Mouse (Mus musculus) heart, embryonic 10.5 days (tissue): ENCODE measurements around the gene Olfr1033. TPM values are rescaled to one million over a fixed set of nuclear protein-coding genes. Genes with fewer than 3 reads are reported as not detected.

Source experiments
- polyA plus RNA-seq: library from polyadenylated mRNA; unstranded; fragments of >200 nt; fragmentation: Nextera tagmentation; extraction: Ambion mirVana; gene quantifications from 2 replicates; pipeline ENCODE4 v1.2.1, GENCODE M21; 2016

Olfr1033 gene
- polyA plus RNA-seq, 1 experiment from 2014 or later, result 0.21 TPM

Other genes with a start within 250 kb of the Olfr1033 start
- not detected in 2 replicates for gene Olfr1014, start 247.9 kb upstream of the Olfr1033 start, polyA plus RNA-seq
- gene Olfr1015, start 238.6 kb upstream of the Olfr1033 start, polyA plus RNA-seq, result not detected in 2 replicates
- not detected in 2 replicates for gene Olfr1016, start 218.1 kb upstream of the Olfr1033 start, polyA plus RNA-seq
- gene Olfr1018, start 202.2 kb upstream of the Olfr1033 start, polyA plus RNA-seq, result not detected in 2 replicates
- gene Olfr1019, start 175.2 kb upstream of the Olfr1033 start, polyA plus RNA-seq, result not detected in 2 replicates
- not detected in 2 replicates for gene Olfr1020, start 173.6 kb upstream of the Olfr1033 start, polyA plus RNA-seq
- gene Olfr1022, start 152.0 kb upstream of the Olfr1033 start, polyA plus RNA-seq, result not detected in 2 replicates
- not detected in 2 replicates for gene Olfr1023, start 135.0 kb upstream of the Olfr1033 start, polyA plus RNA-seq
- not detected in 2 replicates for gene Olfr1024, start 115.6 kb upstream of the Olfr1033 start, polyA plus RNA-seq
- not detected in 2 replicates for gene Olfr1025-ps1, start 105.4 kb upstream of the Olfr1033 start, polyA plus RNA-seq
- gene Olfr1026, start 99.1 kb upstream of the Olfr1033 start, polyA plus RNA-seq, result not detected in 2 replicates
- not detected in 2 replicates for gene Olfr1028, start 70.2 kb upstream of the Olfr1033 start, polyA plus RNA-seq
- gene Olfr1029, start 46.7 kb upstream of the Olfr1033 start, polyA plus RNA-seq, result not detected in 2 replicates
- not detected in 2 replicates for gene Olfr1030, start 41.4 kb upstream of the Olfr1033 start, polyA plus RNA-seq
- not detected in 2 replicates for gene Olfr1031, start 30.3 kb upstream of the Olfr1033 start, polyA plus RNA-seq
- not detected in 2 replicates for gene Olfr1032, start 15.1 kb upstream of the Olfr1033 start, polyA plus RNA-seq
- not detected in 2 replicates for gene Olfr1034, start 25.2 kb downstream of the Olfr1033 start, polyA plus RNA-seq
- gene Olfr1036, start 53.4 kb downstream of the Olfr1033 start, polyA plus RNA-seq, result not detected in 2 replicates
- gene Olfr1037, start 66.8 kb downstream of the Olfr1033 start, polyA plus RNA-seq, result not detected in 2 replicates
- gene Olfr1039, start 115.3 kb downstream of the Olfr1033 start, polyA plus RNA-seq, result not detected in 2 replicates
- gene Olfr1040, start 126.1 kb downstream of the Olfr1033 start, polyA plus RNA-seq, result not detected in 2 replicates
- gene Olfr1042, start 141.2 kb downstream of the Olfr1033 start, polyA plus RNA-seq, result not detected in 2 replicates
- not detected in 2 replicates for gene Olfr1043, start 146.9 kb downstream of the Olfr1033 start, polyA plus RNA-seq
- not detected in 2 replicates for gene Olfr1044, start 157.2 kb downstream of the Olfr1033 start, polyA plus RNA-seq
- not detected in 2 replicates for gene Olfr52, start 165.1 kb downstream of the Olfr1033 start, polyA plus RNA-seq
- gene Olfr1045, start 182.4 kb downstream of the Olfr1033 start, polyA plus RNA-seq, result not detected in 2 replicates
- gene Olfr1046, start 198.7 kb downstream of the Olfr1033 start, polyA plus RNA-seq, result not detected in 2 replicates
- not detected in 2 replicates for gene Olfr1047, start 210.8 kb downstream of the Olfr1033 start, polyA plus RNA-seq
- not detected in 2 replicates for gene Olfr1048, start 219.7 kb downstream of the Olfr1033 start, polyA plus RNA-seq
- gene Olfr1049, start 237.7 kb downstream of the Olfr1033 start, polyA plus RNA-seq, result not detected in 2 replicates